8 mouse cellular contexts compared by ENCODE assay signal in genomic region chr4:143021242-143021881, GRCm38 (mm10).
DNase-seq lines count a peak whose midpoint lies in the region; TF ChIP-seq lines count a peak whose summit lies in the region.

No protein-coding gene starts in this region.

- H3K4me1 ChIP-seq in E14TG2a.4 (replicated peaks; ENCODE audit: low read depth, low read length): no peaks in the 10 kb centered on the region
- no peaks in the 10 kb centered on the region for H3K4me1 ChIP-seq in lung, adult 2 months (ENCODE audit: control insufficient read depth, insufficient read depth, low read length)

- 42% methylated on average over 10 of the region's 10 CpGs for WGBS in lung, adult 2 months

- H3K27me3 ChIP-seq in E14TG2a.4 (ENCODE audit: insufficient read depth, low read length): peaks cover 19% of the 10 kb centered on the region

- peak; percentile 29 for DNase-seq in adrenal gland, adult 8-10 months
- DNase-seq in embryo, embryonic 10.5 days (ENCODE audit: low spot score): peak; percentile 88
- peak; percentile 22 to 25 for DNase-seq in gastrocnemius, postnatal 36 days
- DNase-seq in kidney, postnatal 14 days: peak; percentile 73
- peak; percentile 39 for DNase-seq in lung, adult 2 months
- peak; percentile 29 for DNase-seq in ovary, postnatal 10 days (ENCODE audit: low spot score)
- DNase-seq in urinary bladder, postnatal 36 days (ENCODE audit: low spot score in 2 of 2): peak; percentile 34 to 35

- H3K36me3 ChIP-seq in E14TG2a.4 (ENCODE audit: insufficient read depth, low read length): no peaks in the 10 kb centered on the region

- peak; percentile 69 for TF ChIP-seq CTCF in E14TG2a.4 (conservative IDR thresholded peaks at IDR 0.05; ENCODE audit: low read length)
- TF ChIP-seq CTCF in lung, adult 2 months (IDR thresholded peaks at IDR 0.05; ENCODE audit: insufficient read depth, low read length): peak; percentile 57; the same call in 1 of the 2 replicates

- H3K9me3 ChIP-seq in E14TG2a.4 (ENCODE audit: low read length): no peaks in the 10 kb centered on the region

- no peak for TF ChIP-seq POLR2A in lung, adult 2 months (IDR thresholded peaks at IDR 0.05; ENCODE audit: borderline replicate concordance, extremely low read depth, low read depth, low read length)

- intact Hi-C loops in gastrocnemius, postnatal 36 days (cut with DNase I): no loop called here

- no peak overlapping the region for H3K4me3 ChIP-seq in E14TG2a.4 (replicated peaks; ENCODE audit: low read length)
- no peak overlapping the region for H3K4me3 ChIP-seq in lung, adult 2 months (replicated peaks; ENCODE audit: extremely low read depth, low read depth, low read length)

Comparison
In these comparisons a context has a peak if more than half of its experiments do, and no peak if none do; other contexts are left out.
1. DNase-seq: peak in every context shown above with its lines; median percentile 88 in embryo, embryonic 10.5 days; 73 in kidney, postnatal 14 days; 39 in lung, adult 2 months; 34 in urinary bladder, postnatal 36 days; 29 in adrenal gland, adult 8-10 months; 29 in ovary, postnatal 10 days; 24 in gastrocnemius, postnatal 36 days.